Mouse (Mus musculus): ENCODE data around the gene Cops2. TPM values are rescaled to one million over a fixed set of nuclear protein-coding genes. Genes with fewer than 3 reads are reported as not detected.

Gene Cops2
- polyA plus RNA-seq, 1 experiment from 2014 or later: 66.9 TPM

GRCm38 (mm10) chr2:125866058-125866740 is 7.3 kb upstream of the Cops2 start:
- ATAC-seq (replicated peaks): peak; percentile 87
- H3K4me3 ChIP-seq: peak overlapping the region; percentile 50
- WGBS: 6% methylated on average over 23 of the region's 23 CpGs
- H3K27me3 ChIP-seq: no peaks in the 10 kb centered on the region
- peak overlapping the region; percentile 68 for H3K4me2 ChIP-seq (replicated peaks)
- H3K9ac ChIP-seq (replicated peaks): peak overlapping the region; percentile 58
- H3K4me1 ChIP-seq: peaks cover 20% of the 10 kb centered on the region
- no peaks in the 10 kb centered on the region for H3K9me3 ChIP-seq
- H3K36me3 ChIP-seq: no peaks in the 10 kb centered on the region
- H3K27ac ChIP-seq (replicated peaks): peak overlapping the region; percentile 60

GRCm38 (mm10) chr2:125865585-125865984 is 6.6 kb upstream of the Cops2 start:
- Histone ChIP-seq H3K4me3 (no peak overlapping the region), H3K9me3 (no peaks in the 10 kb centered on the region), H3K4me1 (peaks cover 20% of the 10 kb centered on the region), H3K27me3 (no peaks in the 10 kb centered on the region), H3K9ac (replicated peaks) (no peak overlapping the region), H3K36me3 (no peaks in the 10 kb centered on the region), H3K4me2 (replicated peaks) (peak overlapping the region; percentile 68), H3K27ac (replicated peaks) (no peak overlapping the region; the same call in 1 of the 2 replicates)
- ATAC-seq (replicated peaks): peak; percentile 47; the same call in 1 of the 2 replicates

- Histone ChIP-seq H3K27ac (replicated peaks) (no peak overlapping the region), H3K27me3 (no peaks in the 10 kb centered on the region), H3K4me2 (replicated peaks) (no peak overlapping the region), H3K9ac (replicated peaks) (no peak overlapping the region), H3K4me3 (no peak overlapping the region), H3K4me1 (peaks cover 20% of the 10 kb centered on the region), H3K9me3 (no peaks in the 10 kb centered on the region), H3K36me3 (no peaks in the 10 kb centered on the region)
- WGBS: 98% methylated on average over 1 of the region's 1 CpGs
- ATAC-seq (replicated peaks): no peak
Observed at GRCm38 (mm10) chr2:125864551-125864950, 5.6 kb upstream of the Cops2 start.

GRCm38 (mm10) chr2:125863799-125864198 is 4.9 kb upstream of the Cops2 start:
- no peak overlapping the region for H3K9ac ChIP-seq (replicated peaks)
- H3K9me3 ChIP-seq: no peaks in the 10 kb centered on the region
- WGBS: 88% methylated on average over 3 of the region's 3 CpGs
- no peak overlapping the region for H3K27ac ChIP-seq (replicated peaks)
- peaks cover 22% of the 10 kb centered on the region for H3K4me1 ChIP-seq
- no peaks in the 10 kb centered on the region for H3K36me3 ChIP-seq
- H3K4me3 ChIP-seq: no peak overlapping the region
- no peaks in the 10 kb centered on the region for H3K27me3 ChIP-seq
- H3K4me2 ChIP-seq (replicated peaks): no peak overlapping the region
- no peak for ATAC-seq (replicated peaks)

- WGBS: 52% methylated on average over 3 of the region's 3 CpGs
- no peaks in the 10 kb centered on the region for H3K36me3 ChIP-seq
- no peak for ATAC-seq (replicated peaks)
- no peaks in the 10 kb centered on the region for H3K27me3 ChIP-seq
- peak overlapping the region; percentile 96; the same call in 1 of the 2 replicates for H3K9ac ChIP-seq (replicated peaks)
- H3K9me3 ChIP-seq: no peaks in the 10 kb centered on the region
- H3K27ac ChIP-seq (replicated peaks): no peak overlapping the region
- H3K4me3 ChIP-seq: peak overlapping the region; percentile 94
- H3K4me1 ChIP-seq: peaks cover 24% of the 10 kb centered on the region
- H3K4me2 ChIP-seq (replicated peaks): peak overlapping the region; percentile 77
Observed at GRCm38 (mm10) chr2:125857707-125858106, 1.2 kb downstream of the Cops2 start.

GRCm38 (mm10) chr2:125851237-125851636 is 7.7 kb downstream of the Cops2 start:
- WGBS: 88% methylated on average over 2 of the region's 2 CpGs
- Histone ChIP-seq H3K4me2 (replicated peaks) (no peak overlapping the region), H3K27me3 (no peaks in the 10 kb centered on the region), H3K27ac (replicated peaks) (no peak overlapping the region), H3K9me3 (no peaks in the 10 kb centered on the region), H3K4me3 (no peak overlapping the region), H3K4me1 (peaks cover 9% of the 10 kb centered on the region), H3K36me3 (peaks cover 17% of the 10 kb centered on the region), H3K9ac (replicated peaks) (no peak overlapping the region)
- ATAC-seq (replicated peaks): no peak

- Histone ChIP-seq H3K4me3 (no peak overlapping the region), H3K27ac (replicated peaks) (no peak overlapping the region), H3K36me3 (peaks cover 60% of the 10 kb centered on the region), H3K4me2 (replicated peaks) (no peak overlapping the region), H3K9me3 (no peaks in the 10 kb centered on the region), H3K27me3 (no peaks in the 10 kb centered on the region), H3K9ac (replicated peaks) (no peak overlapping the region), H3K4me1 (no peaks in the 10 kb centered on the region)
- 74% methylated on average over 2 of the region's 2 CpGs for WGBS
- no peak for ATAC-seq (replicated peaks)
Observed at GRCm38 (mm10) chr2:125838708-125839284, 20.1 kb downstream of the Cops2 start.

GRCm38 (mm10) chr2:125838091-125838490 is 20.8 kb downstream of the Cops2 start:
- Histone ChIP-seq H3K9me3 (no peaks in the 10 kb centered on the region), H3K9ac (replicated peaks) (no peak overlapping the region), H3K27ac (replicated peaks) (no peak overlapping the region), H3K4me3 (no peak overlapping the region), H3K4me2 (replicated peaks) (no peak overlapping the region), H3K4me1 (no peaks in the 10 kb centered on the region), H3K27me3 (no peaks in the 10 kb centered on the region), H3K36me3 (peaks cover 63% of the 10 kb centered on the region)
- WGBS: 96% methylated on average over 7 of the region's 7 CpGs
- ATAC-seq (replicated peaks): no peak

- WGBS: 90% methylated on average over 2 of the region's 2 CpGs
- Histone ChIP-seq H3K9ac (replicated peaks) (no peak overlapping the region), H3K4me3 (no peak overlapping the region), H3K27me3 (no peaks in the 10 kb centered on the region), H3K4me1 (no peaks in the 10 kb centered on the region), H3K27ac (replicated peaks) (no peak overlapping the region), H3K4me2 (replicated peaks) (no peak overlapping the region), H3K9me3 (no peaks in the 10 kb centered on the region), H3K36me3 (peaks cover 42% of the 10 kb centered on the region)
- ATAC-seq (replicated peaks): no peak
Observed at GRCm38 (mm10) chr2:125829924-125830323, 29.0 kb downstream of the Cops2 start.

- Histone ChIP-seq H3K9me3 (no peaks in the 10 kb centered on the region), H3K4me1 (no peaks in the 10 kb centered on the region), H3K4me3 (no peak overlapping the region), H3K4me2 (replicated peaks) (no peak overlapping the region), H3K36me3 (peaks cover 25% of the 10 kb centered on the region), H3K9ac (replicated peaks) (no peak overlapping the region), H3K27me3 (no peaks in the 10 kb centered on the region), H3K27ac (replicated peaks) (no peak overlapping the region)
- 91% methylated on average over 4 of the region's 4 CpGs for WGBS
- ATAC-seq (replicated peaks): no peak
Observed at GRCm38 (mm10) chr2:125827898-125828297, 31.0 kb downstream of the Cops2 start.

GRCm38 (mm10) chr2:125826201-125826600 is 32.7 kb downstream of the Cops2 start:
- no peak overlapping the region for H3K4me3 ChIP-seq
- 23% methylated on average over 4 of the region's 4 CpGs for WGBS
- H3K4me1 ChIP-seq: no peaks in the 10 kb centered on the region
- no peak overlapping the region for H3K4me2 ChIP-seq (replicated peaks)
- no peak overlapping the region for H3K27ac ChIP-seq (replicated peaks)
- H3K27me3 ChIP-seq: no peaks in the 10 kb centered on the region
- no peaks in the 10 kb centered on the region for H3K9me3 ChIP-seq
- ATAC-seq (replicated peaks): no peak
- no peak overlapping the region for H3K9ac ChIP-seq (replicated peaks)
- peaks cover 10% of the 10 kb centered on the region for H3K36me3 ChIP-seq

- Histone ChIP-seq H3K4me2 (replicated peaks) (no peak overlapping the region), H3K36me3 (no peaks in the 10 kb centered on the region), H3K27ac (replicated peaks) (no peak overlapping the region), H3K4me1 (no peaks in the 10 kb centered on the region), H3K4me3 (no peak overlapping the region), H3K27me3 (no peaks in the 10 kb centered on the region), H3K9ac (replicated peaks) (no peak overlapping the region), H3K9me3 (no peaks in the 10 kb centered on the region)
- 89% methylated on average over 4 of the region's 4 CpGs for WGBS
- ATAC-seq (replicated peaks): no peak
Observed at GRCm38 (mm10) chr2:125820397-125820796, 38.5 kb downstream of the Cops2 start.

Measured in forebrain, embryonic 15.5 days (tissue).